Mouse (Mus musculus): ENCODE measurements around the gene Taar7e. TPM values are rescaled to one million over a fixed set of nuclear protein-coding genes. Genes with fewer than 3 reads are reported as not detected.

Gene Taar7e
- polyA plus RNA-seq (2021; fragmentation: Nextera tagmentation), result not detected in 2 replicates
- long read RNA-seq, experiment 1, result 0 reads
- long read RNA-seq, experiment 2, result 0 reads

DNA sequence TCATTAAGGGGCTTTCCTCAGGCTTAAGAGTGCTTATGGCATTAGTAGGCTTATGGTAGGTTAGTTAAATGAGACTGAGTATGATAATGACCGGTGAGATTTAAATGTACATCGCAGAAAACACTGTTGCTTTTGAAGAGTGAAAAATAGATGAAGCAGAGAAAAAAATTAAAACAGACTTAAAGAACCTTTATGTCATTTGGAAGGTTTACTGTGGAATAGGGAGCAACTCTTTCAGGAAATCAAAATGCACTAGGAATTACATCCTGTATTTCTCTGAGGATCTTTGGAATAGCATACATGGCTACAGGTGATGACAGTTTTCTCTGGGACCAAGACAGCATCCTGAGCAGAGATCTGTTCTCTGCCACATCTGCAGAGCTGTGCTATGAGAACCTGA, at the start of gene Taar7e:
Gene Taar7e (plus strand): TSS at position 301 of the 400 bp plus-strand sequence.

DNA sequence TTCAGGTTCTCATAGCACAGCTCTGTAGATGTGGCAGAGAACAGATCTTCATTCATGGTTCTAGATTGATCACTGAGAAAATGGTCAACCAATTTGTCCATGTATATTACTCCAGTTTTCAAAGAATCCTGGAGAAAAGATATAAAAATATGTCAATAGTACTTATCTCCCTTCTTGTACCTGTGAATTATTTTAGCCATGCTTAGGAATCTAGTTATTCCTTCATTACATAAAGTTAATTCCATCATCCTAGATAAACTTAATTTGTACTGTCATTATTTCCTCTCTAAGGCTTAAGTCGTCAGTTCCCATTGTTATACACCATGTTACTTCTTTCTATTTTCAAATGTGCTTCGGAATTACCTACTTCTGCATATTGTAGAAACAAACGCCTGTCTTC, 44.0 kb upstream of the Taar7e start, which contains the start of gene Taar7a:
Gene Taar7a (minus strand): TSS at position 101 of the 400 bp plus-strand sequence.

DNA sequence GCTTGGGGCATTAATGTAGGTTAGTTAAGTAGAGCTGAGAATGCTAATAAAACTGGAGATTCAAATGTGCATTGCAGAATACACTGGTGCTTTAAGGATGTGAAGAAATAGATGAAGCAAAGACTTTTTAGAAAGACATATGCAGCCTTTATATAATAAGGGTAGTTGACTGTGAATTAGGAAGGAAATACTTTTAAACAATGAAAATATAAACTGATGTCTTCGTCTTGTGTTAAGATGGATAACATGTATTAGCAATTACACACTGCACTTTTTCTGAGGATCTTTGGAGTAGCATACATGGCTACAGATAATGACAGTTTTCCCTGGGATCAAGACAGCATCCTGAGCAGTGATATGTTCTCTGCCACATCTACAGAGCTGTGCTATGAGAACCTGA, 37.8 kb upstream of the Taar7e start, which contains the start of gene Taar7b:
Gene Taar7b (plus strand): TSS at position 301 of the 400 bp plus-strand sequence.

DNA sequence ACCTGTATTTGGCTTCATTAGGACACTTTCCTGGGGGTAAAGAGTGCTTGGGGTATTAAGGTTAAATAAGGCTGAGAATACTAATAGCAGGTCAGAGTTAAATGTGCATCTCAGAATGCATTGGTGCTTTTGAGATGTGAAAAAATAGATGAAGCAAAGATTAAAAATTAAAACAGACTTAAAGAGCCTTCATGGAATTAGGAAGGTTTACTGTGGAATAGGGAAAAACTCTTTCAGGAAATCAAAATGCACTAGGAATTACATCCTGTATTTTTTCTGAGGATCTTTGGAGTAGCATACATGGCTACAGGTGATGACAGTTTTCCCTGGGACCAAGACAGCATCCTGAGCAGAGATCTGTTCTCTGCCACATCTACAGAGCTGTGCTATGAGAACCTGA, 10.5 kb upstream of the Taar7e start, which contains the start of gene Taar7d:
Gene Taar7d (plus strand): TSS at position 301 of the 400 bp plus-strand sequence.

DNA sequence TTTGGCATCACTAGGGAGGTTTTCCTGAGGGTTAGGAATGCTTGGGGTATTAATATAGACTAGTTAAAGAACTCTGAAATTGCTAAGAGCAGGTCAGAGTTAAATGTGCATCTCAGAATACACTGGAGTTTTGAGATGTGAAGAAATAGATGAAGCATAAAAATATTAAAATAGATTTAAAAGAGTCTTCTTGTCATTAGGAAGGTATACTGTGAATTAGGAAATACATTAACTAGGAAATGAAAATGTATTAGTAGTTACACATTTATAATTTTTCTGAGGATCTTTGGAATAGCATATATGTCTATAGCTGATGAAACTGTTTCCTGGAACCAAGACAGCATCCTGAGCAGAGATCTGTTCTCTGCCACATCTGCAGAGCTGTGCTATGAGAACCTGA, 11.8 kb downstream of the Taar7e start, which contains the start of gene Taar7f:
Gene Taar7f (plus strand): TSS at position 301 of the 400 bp plus-strand sequence.

DNA sequence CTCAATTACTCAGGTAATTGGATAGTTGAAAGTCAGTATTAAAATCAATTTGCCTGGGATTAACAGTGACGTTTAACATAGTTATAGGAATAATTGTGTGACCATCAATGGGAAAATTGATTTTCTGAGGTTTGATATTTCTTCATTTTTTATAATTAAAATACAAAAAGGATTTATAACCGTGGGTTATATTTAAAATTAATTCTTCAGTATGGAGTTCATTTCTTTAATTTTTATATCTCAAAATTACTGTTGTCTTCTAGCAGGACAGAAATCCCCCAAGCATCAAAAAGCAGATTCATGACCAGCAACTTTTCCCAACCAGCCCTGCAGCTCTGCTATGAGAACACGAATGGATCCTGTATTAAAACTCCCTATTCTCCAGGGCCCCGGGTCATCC, 38.8 kb downstream of the Taar7e start, which contains the start of gene Taar8a:
Gene Taar8a (plus strand): TSS at position 301 of the 400 bp plus-strand sequence.

Other genes starting within 250 kb of the Taar7e start
- 11.2 and 14.0 TPM in 2 replicates for gene Slc18b1, start 240.6 kb upstream of the Taar7e start, polyA plus RNA-seq (2021; fragmentation: Nextera tagmentation)
- not detected in 2 replicates for gene Vnn3, start 186.2 kb upstream of the Taar7e start, polyA plus RNA-seq (2021; fragmentation: Nextera tagmentation)
- gene Vnn1, start 142.9 kb upstream of the Taar7e start, polyA plus RNA-seq (2021; fragmentation: Nextera tagmentation), result 0.30 and 0.70 TPM in 2 replicates
- gene Taar1, start 117.3 kb upstream of the Taar7e start, polyA plus RNA-seq (2021; fragmentation: Nextera tagmentation), result not detected in 2 replicates
- not detected in 2 replicates for gene Taar2, start 99.0 kb upstream of the Taar7e start, polyA plus RNA-seq (2021; fragmentation: Nextera tagmentation)
- not detected in 2 replicates for gene Taar3, start 88.1 kb upstream of the Taar7e start, polyA plus RNA-seq (2021; fragmentation: Nextera tagmentation)
- not detected in 2 replicates for gene Taar4, start 77.1 kb upstream of the Taar7e start, polyA plus RNA-seq (2021; fragmentation: Nextera tagmentation)
- not detected in 2 replicates for gene Taar5, start 66.9 kb upstream of the Taar7e start, polyA plus RNA-seq (2021; fragmentation: Nextera tagmentation)
- gene Taar6, start 52.0 kb upstream of the Taar7e start, polyA plus RNA-seq (2021; fragmentation: Nextera tagmentation), result not detected in 2 replicates
- gene Taar7a, start 44.1 kb upstream of the Taar7e start, polyA plus RNA-seq (2021; fragmentation: Nextera tagmentation), result not detected in 2 replicates
- gene Taar7b, start 37.7 kb upstream of the Taar7e start, polyA plus RNA-seq (2021; fragmentation: Nextera tagmentation), result not detected in 2 replicates
- gene Taar7d, start 10.4 kb upstream of the Taar7e start, polyA plus RNA-seq (2021; fragmentation: Nextera tagmentation), result not detected in 2 replicates
- not detected in 2 replicates for gene Taar7f, start 11.9 kb downstream of the Taar7e start, polyA plus RNA-seq (2021; fragmentation: Nextera tagmentation)
- gene Taar8a, start 38.9 kb downstream of the Taar7e start, polyA plus RNA-seq (2021; fragmentation: Nextera tagmentation), result not detected in 2 replicates
- gene Taar8b, start 54.7 kb downstream of the Taar7e start, polyA plus RNA-seq (2021; fragmentation: Nextera tagmentation), result not detected in 2 replicates
- not detected in 2 replicates for gene Taar8c, start 64.3 kb downstream of the Taar7e start, polyA plus RNA-seq (2021; fragmentation: Nextera tagmentation)
- gene Taar9, start 71.9 kb downstream of the Taar7e start, polyA plus RNA-seq (2021; fragmentation: Nextera tagmentation), result not detected in 2 replicates
- gene Stx7, start 111.7 kb downstream of the Taar7e start, polyA plus RNA-seq (2021; fragmentation: Nextera tagmentation), result 155 and 242 TPM in 2 replicates
- gene Moxd1, start 185.9 kb downstream of the Taar7e start, polyA plus RNA-seq (2021; fragmentation: Nextera tagmentation), result 3.2 TPM in 2 replicates

All from left cerebral cortex, adult 6 months (tissue).